Mouse (Mus musculus): ENCODE measurements at regions not wholly inside any gene's neighbourhood (a gene's known extent, or its start where the extent isn't known, plus 50 kb on each side); places are given as distances from the start of the nearest gene placed in this dataset.

DNA sequence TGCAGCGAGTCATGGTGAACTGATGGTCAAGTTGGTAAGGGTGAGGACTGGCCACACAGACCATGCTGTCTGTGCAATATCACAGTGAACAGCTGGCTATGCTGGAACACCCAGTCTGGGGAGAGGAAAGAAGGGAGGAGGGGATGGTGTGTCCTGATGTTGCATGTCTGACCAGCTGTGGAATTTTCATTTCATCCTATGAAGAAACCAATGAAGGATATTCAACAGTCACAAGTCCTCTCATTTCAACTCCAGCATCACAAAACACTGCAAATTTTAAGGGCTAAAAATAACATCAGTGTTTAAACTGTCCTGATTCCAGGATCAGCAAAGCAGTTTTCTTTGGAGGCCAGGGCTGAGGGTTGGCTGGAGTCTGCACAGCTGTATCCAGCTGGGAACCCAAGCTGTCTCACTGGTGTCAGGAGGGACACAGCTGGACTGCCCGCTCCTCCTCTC, 503.7 kb upstream of the Nox3 start:
- DNase-seq (ENCODE audit: low spot score): no peak

DNA sequence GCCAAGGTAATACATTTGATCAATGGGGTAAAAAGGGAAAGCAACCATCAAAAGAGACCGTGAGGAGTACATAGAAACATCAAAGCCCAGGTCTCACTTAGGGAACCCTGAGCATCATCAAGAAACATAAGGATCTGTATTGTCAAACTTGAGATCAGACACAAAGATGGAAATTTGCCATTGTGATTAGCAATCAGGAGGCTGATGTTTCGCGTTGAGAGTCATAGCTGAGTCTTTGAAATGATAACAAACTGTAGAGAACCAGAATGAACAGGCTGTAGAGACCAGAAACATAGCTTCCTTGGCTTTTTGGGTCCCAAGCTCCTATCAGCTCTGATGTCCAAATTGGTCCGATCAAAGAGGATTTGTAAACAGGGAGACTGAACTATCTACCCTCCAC, 505.2 kb upstream of the Nox3 start:
- DNase-seq (ENCODE audit: low spot score): no peak

- peak; percentile 28 for DNase-seq (ENCODE audit: low spot score)
Observed at GRCm38 (mm10) chr17:4208142-4208925, 512.3 kb upstream of the Nox3 start.

DNA sequence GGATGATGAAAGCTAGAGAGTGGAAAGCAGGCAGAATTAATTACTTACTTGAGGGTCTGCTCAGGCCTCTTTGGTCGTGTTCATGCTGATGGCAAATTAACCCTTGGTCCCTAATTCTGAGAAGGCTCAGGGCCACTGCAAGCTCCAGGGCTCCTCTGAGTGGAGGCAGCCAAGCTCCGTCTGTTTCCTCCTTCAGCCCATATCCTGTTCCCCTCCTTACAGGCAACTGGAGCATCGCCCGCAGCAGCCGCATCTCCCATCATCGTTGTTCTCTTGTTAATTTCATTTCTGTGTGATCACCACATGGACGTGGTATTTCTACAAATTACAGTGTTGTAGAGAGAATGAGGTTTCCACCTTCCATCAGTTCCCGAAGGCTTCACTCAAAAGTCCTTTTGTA, 513.6 kb upstream of the Nox3 start:
- DNase-seq (ENCODE audit: low spot score): no peak

DNA sequence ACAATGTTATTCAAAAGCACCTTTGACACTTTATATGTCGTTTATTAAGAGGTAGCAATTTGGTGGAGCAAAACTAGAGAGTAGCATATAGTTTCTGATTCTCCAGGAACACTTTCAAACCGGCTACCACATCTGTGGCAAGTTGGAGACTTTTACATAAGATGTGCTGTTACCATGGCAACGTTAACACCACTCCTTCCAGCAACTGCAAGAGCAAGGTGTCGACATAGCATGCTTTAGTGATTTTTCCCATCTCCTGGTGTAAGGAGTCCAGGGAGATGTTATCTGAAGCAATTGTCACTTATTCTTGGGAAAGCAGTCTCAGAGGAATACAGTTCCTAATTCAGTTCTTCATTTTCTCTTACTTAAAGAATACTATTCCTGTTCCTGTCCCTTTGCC, 516.5 kb upstream of the Nox3 start:
- DNase-seq (ENCODE audit: low spot score): no peak

DNA sequence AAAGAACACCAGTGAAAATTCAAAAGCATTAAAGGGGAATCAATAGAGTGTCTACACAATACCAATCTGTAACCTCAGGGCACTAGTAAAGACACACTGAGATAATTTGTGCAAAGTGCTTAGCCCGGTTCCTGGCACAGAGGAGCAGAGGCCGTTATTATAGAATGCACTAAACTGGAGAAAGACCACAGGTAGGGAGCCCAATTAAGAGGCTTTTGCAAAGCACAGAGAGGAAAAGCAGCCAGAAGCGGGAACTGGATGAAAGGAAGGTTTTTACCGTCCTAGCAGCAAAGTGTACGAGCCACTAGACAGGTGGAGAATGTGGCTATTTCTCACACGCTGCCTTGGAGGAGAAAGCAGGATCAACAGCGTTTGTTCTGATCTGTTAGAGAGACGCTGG, 518.9 kb upstream of the Nox3 start:
- DNase-seq (ENCODE audit: low spot score): no peak

- DNase-seq (ENCODE audit: low spot score): no peak
Observed at GRCm38 (mm10) chr17:4216203-4216602, 520.1 kb upstream of the Nox3 start.

- no peak for DNase-seq (ENCODE audit: low spot score)
Observed at GRCm38 (mm10) chr17:4216750-4217149, 520.7 kb upstream of the Nox3 start.

DNA sequence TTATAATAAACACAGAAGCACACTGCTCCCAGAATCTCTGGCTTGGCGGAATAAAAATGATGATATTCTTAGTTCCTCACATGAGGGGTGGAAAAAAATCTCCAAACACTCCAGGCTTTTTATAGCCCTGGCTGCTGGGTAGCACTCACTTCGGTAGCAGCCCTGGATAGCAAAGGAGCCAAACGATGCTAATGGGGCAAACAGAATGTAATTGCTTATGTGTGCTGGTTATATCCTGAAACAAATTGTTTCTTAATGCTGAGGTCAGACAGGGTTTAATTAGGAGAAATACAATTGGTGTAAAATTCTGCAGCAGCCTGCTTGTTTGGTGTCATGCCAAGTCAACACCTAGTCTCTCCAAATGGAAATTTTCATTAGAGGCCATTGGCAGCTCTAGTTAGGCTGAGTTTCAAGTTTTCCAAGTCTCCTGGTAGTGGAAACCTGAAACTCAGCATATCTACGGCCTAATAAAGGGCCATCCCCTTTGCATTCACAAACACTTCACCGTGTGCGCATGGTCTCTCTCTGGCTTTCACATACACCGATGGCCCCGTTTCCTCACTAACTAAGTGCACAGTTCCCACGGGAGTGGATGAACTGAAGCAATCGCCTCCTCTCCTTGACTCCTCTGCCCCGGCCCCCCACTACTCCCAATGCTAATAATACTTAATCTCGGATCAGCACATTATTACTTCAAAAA, 524.8 kb upstream of the Nox3 start:
- no peak for DNase-seq (ENCODE audit: low spot score)

GRCm38 (mm10) chr17:4227889-4228288, 531.8 kb upstream of the Nox3 start:
- no peak for DNase-seq (ENCODE audit: low spot score)

GRCm38 (mm10) chr17:4229969-4230368, 533.9 kb upstream of the Nox3 start:
- no peak for DNase-seq (ENCODE audit: low spot score)

DNA sequence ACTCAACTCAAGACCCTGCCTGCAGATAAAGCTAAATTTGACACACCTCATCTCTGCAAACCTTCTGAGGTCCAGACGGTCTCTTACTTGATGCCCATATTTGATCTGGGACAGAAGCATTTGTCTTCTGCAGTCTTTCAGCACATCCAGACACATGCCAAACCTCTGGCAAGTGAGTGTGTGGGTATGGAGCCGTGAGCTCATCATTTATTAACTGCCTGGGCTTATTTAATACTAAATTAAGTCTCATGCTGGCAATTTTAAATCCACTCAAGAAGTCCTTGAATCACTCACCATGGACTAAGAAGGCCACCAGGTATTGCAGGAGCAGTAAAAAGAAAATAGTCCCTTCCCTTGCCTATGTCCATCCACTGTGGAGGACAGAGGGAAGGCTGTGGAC, 554.4 kb upstream of the Nox3 start:
- DNase-seq (ENCODE audit: low spot score): no peak

DNA sequence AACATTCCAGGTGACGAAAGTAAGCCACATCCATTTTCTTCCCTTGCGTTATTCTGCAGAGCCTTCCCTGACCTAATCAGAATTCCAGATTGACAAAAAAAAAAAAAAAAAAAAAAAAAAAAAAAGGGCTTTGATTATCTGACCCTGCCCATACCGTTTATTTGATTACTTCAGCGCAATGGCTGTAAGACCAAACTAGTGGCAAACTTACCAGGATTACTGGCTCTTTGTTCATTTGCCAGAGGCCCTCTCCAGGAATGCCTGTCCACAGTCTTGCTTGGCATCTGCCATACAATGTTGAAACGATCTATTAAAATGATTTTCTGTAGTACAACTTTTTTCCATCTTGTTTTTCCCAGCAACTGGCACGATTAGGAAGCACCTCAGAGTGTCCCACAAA, 569.4 kb upstream of the Nox3 start:
- peak; percentile 13 for DNase-seq (ENCODE audit: low spot score)

- DNase-seq (ENCODE audit: low spot score): peak; percentile 52
Observed at GRCm38 (mm10) chr17:4265946-4266345, 569.9 kb upstream of the Nox3 start.

DNA sequence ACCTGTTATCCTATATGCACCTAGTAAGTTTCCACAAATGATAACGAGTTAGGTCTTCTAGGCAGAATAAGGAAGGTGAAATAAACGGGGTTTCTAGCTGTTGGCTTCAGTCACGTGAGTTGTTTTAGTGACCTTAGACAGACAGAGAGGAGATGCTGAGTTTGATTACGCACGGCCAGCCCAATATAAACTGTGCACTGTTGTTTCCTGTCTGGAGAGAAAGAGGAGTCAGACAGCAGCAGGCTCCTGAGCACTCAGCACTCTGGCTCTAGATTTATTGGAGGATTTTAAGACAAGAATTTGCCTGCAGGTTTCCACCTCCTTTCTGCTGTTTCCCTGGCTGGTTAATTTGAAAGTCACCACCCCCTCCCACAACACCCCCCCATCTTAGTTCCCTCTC, 570.4 kb upstream of the Nox3 start:
- peak; percentile 37 for DNase-seq (ENCODE audit: low spot score)

GRCm38 (mm10) chr17:4268380-4268779, 572.3 kb upstream of the Nox3 start:
- DNase-seq (ENCODE audit: low spot score): no peak

GRCm38 (mm10) chr17:4272456-4272855, 576.4 kb upstream of the Nox3 start:
- DNase-seq (ENCODE audit: low spot score): no peak

GRCm38 (mm10) chr17:4276722-4277121, 580.7 kb upstream of the Nox3 start:
- no peak for DNase-seq (ENCODE audit: low spot score)

DNA sequence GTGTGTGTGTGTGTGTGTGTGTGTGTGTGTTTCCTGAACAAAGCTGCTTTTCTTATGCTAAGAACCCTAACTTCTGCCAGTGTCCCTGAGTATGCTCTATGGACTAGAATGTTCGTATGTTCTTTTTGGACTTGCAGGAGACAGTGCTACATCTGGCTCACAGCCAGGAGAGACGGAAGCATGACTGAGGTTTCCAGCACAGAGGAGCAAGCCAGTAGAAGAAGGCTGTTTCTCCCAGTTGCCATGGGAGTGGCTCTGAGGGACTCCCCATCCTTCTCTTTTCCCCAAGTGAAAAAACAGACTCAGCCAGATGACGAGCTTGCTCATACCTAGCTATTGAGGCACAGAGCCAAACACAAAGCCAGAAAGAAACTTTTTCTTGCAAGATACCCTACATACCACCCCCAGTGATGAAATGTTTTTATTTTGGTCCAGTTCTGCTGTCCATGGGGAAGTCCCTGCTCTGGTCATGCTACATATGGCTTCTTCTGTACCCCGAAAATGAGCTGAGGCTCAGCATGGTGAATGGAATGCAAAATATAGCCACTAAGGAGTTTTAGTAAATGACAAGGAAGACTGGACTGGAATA, 582.3 kb upstream of the Nox3 start:
- no peak for DNase-seq (ENCODE audit: low spot score)

- DNase-seq (ENCODE audit: low spot score): no peak
Observed at GRCm38 (mm10) chr17:4281451-4281850, 585.4 kb upstream of the Nox3 start.

GRCm38 (mm10) chr17:4291418-4291817, 595.4 kb upstream of the Nox3 start:
- DNase-seq (ENCODE audit: low spot score): no peak

DNA sequence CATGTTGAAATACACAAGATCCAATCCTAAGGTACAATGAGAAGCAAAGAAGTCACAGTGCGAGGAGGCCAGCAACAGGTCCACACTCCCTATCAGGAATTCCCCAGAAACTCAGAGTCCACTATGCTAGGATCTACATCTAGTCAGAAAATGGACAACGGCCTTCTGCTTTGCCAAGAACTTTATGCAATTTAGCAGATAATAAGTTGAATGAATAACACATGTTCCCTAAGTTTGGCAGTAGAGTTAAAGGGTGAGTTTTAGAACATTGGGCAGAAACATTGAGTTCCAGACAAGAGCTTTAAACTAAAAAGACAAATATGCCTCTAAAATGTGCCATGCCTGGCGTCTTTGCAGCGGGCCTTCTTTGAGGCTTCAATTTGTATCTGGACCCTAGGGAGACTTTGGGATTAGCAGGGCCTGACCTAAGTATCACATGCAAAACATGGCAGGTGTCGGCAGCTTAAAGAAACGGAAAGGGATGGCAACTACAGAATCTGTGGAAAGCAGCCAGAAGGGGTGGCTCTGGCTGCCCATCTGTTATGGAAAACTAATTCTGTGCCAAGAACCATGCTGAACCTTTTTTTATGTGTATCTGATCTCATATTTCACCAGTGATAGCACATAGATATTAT, 600.6 kb upstream of the Nox3 start:
- no peak for DNase-seq (ENCODE audit: low spot score)

- DNase-seq (ENCODE audit: low spot score): no peak
Observed at GRCm38 (mm10) chr17:4297156-4297535, 601.1 kb upstream of the Nox3 start.

Measured in embryo, embryonic 10.5 days (tissue).